Mouse (Mus musculus) lung, postnatal 0 days (tissue): ENCODE measurements around the gene Lekr1.

Experiments
- CTCF ChIP-seq: IDR thresholded peaks from 2 replicates; pipeline ENCODE4 v1.5.1; 2016; ENCODE audit warnings: antibody characterized with exemption, mild to moderate bottlenecking
- EP300 ChIP-seq: IDR thresholded peaks from 2 replicates; pipeline ENCODE4 v1.6.1; 2016; ENCODE audit warnings: antibody characterized with exemption, mild to moderate bottlenecking, control low read depth

- TF ChIP-seq EP300, result no peak
- TF ChIP-seq CTCF, result no peak
These were observed 162.0 kb downstream of the Lekr1 start for GRCm38 (mm10) chr3:65828020-65828419.
